Mouse (Mus musculus) cortical plate, adult 2 months (tissue): ENCODE results near the gene Kcnt1. TPM values are rescaled to one million over a fixed set of nuclear protein-coding genes. Genes with fewer than 3 reads are reported as not detected.

Experiments used
- H3K27ac ChIP-seq: fragments of 200-500 bp; 2 replicates; pipeline ENCODE4 v1.5.1; 2012; ENCODE audit warnings: low read length, control low read depth, inconsistent platforms; ENCODE audit not compliant: insufficient read depth
- H3K4me1 ChIP-seq: fragments of 200-500 bp; 2 replicates; pipeline ENCODE4 v1.6.1; 2011; ENCODE audit warnings: low read length; ENCODE audit not compliant: control insufficient read depth, insufficient read depth
- H3K4me3 ChIP-seq: fragments of 200-500 bp; 2 replicates; pipeline ENCODE4 v1.5.1; 2011; ENCODE audit warnings: mild to moderate bottlenecking, low read length, control low read depth; ENCODE audit not compliant: insufficient read depth
- CTCF ChIP-seq: fragments of 200-500 bp; IDR thresholded peaks from 2 replicates; pipeline ENCODE4 v1.5.1; 2011; ENCODE audit warnings: mild to moderate bottlenecking, control low read depth, low read length; ENCODE audit not compliant: insufficient read depth; ENCODE audit errors: extremely low read depth
- POLR2A ChIP-seq: fragments of 200-500 bp; IDR thresholded peaks from 2 replicates; pipeline ENCODE4 v1.6.1; 2011; ENCODE audit warnings: mild to moderate bottlenecking, low read length, control low read depth; ENCODE audit not compliant: insufficient read depth; ENCODE audit errors: extremely low read depth
- polyA plus RNA-seq: library from polyadenylated mRNA; depleted of rRNA; stranded (reverse); fragments of >200 nt; gene quantifications from 2 replicates; pipeline ENCODE4 v1.2.3, GENCODE M21; 2012; rRNA removed

Kcnt1 gene
- polyA plus RNA-seq, 1 experiment: 191 TPM

DNA sequence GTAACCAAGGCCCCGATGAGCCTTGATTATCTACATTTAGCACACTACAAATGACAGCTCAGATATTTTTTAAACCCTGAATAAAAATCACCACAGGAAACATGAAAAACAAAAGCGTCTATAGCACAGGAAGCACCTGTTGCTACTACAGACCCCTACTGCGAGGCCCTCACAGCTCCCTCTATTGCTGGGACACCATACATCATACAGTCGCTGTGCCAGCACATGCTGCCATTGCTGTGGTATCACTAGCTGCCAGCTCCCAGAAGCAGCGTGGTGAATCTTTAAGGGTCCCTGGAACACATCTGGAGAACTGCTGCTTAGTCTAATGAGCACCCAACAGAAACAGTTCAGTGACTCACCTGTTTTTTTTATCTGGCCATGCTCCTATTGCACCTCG is 77.0 kb downstream of the Kcnt1 start:
- no peak for TF ChIP-seq POLR2A
- no peak for TF ChIP-seq CTCF
- Histone ChIP-seq H3K4me1 (peaks cover 3% of the 10 kb centered on the region; the same call in 1 of the 2 replicates), H3K27ac (no peak overlapping the region), H3K4me3 (no peak overlapping the region)

DNA sequence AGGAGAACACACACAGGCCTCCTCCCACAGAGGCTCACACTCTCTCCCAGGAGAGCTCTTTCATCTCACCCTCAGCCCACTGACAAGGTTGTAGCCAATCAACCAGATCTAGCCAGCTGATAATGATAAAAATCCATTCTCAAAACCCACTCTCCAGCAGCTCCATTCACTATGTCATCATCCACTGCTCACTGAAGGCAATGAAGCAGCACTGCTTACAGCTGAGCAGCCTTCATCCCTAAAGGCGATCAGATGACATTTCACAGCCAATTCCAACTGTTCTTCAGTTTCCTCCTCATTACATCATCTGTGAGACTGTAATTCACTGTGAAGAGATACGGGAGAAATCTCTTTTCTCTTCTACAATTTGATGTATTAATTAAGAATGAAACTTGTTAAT is 80.3 kb downstream of the Kcnt1 start:
- no peak overlapping the region for H3K27ac ChIP-seq
- TF ChIP-seq POLR2A: no peak
- TF ChIP-seq CTCF: no peak
- peaks cover 3% of the 10 kb centered on the region; the same call in 1 of the 2 replicates for H3K4me1 ChIP-seq

DNA sequence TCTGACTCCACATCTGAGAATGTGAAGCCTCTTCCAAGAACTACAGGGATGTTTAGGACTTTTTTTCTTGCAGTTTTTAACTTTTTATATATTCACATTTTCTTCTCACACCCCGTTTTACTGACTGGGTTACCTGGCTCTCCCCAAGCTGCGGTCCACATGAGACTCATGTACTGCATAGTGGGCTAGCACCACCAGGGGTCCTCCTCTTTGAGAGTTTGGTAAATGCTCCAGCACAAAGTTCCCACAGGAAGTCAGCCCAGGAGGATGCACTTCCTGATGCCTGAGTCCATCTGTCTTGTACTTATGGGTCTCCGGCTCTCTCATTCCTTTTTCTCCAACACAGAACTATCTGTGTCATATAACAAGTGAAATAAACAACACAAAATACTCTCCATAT is 84.4 kb downstream of the Kcnt1 start:
- Histone ChIP-seq H3K4me1 (peaks cover 3% of the 10 kb centered on the region; the same call in 1 of the 2 replicates), H3K4me3 (no peak overlapping the region), H3K27ac (no peak overlapping the region)
- TF ChIP-seq CTCF (no peak), POLR2A (no peak)

More for the DNA sequence above, 80.3 kb downstream of the Kcnt1 start:
- H3K4me3 ChIP-seq: no peak overlapping the region

DNA sequence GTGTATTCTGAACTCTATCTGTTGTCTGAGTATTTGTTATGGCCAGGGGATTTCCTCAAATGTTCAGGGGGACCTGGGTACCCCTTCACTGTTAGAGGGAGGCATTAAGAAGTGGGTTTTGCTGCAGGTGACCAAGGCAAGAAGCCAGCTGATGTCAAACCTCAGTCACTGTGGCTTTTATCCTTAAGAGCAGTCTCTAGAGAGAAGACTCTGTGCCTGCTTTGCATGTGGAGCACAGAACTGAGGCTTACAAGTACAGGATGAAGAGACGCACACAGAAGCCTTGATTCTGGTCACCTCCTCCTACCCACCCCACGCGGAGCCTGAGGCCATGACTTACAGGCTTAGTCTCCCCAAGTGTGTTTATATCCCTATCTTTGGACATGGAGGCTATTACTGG is 85.8 kb downstream of the Kcnt1 start:
- no peak overlapping the region for H3K27ac ChIP-seq

More for the DNA sequence above, 85.8 kb downstream of the Kcnt1 start:
- Histone ChIP-seq H3K4me1 (no peaks in the 10 kb centered on the region), H3K4me3 (no peak overlapping the region)
- TF ChIP-seq CTCF (no peak), POLR2A (no peak)

Other genes starting within 250 kb of the Kcnt1 start
- gene Ccdc183, start 246.1 kb upstream of the Kcnt1 start, polyA plus RNA-seq: 0.02 TPM in 1 of 2 replicates, not detected in the other
- gene Tmem141, start 241.7 kb upstream of the Kcnt1 start, polyA plus RNA-seq: 73.9 and 82.8 TPM in 2 replicates
- 0.30 and 0.33 TPM in 2 replicates for gene Fcna, start 235.7 kb upstream of the Kcnt1 start, polyA plus RNA-seq
- gene Lcn8, start 210.6 kb upstream of the Kcnt1 start, polyA plus RNA-seq: not detected in 2 replicates
- gene Lcn5, start 205.8 kb upstream of the Kcnt1 start, polyA plus RNA-seq: not detected in 2 replicates
- not detected in 2 replicates for gene Lcn6, start 186.9 kb upstream of the Kcnt1 start, polyA plus RNA-seq
- gene Lcn10, start 181.0 kb upstream of the Kcnt1 start, polyA plus RNA-seq: not detected in 2 replicates
- not detected in 2 replicates for gene Obp2a, start 163.7 kb upstream of the Kcnt1 start, polyA plus RNA-seq
- 99.6 and 101 TPM in 2 replicates for gene Bmyc, start 157.0 kb upstream of the Kcnt1 start, polyA plus RNA-seq
- 0.15 TPM in 1 of 2 replicates, not detected in the other for gene Obp2b, start 126.7 kb upstream of the Kcnt1 start, polyA plus RNA-seq
- gene Lcn3, start 98.2 kb upstream of the Kcnt1 start, polyA plus RNA-seq: not detected in 2 replicates
- gene Lcn11, start 86.7 kb upstream of the Kcnt1 start, polyA plus RNA-seq: not detected in 2 replicates
- not detected in 2 replicates for gene Gm13539, start 81.5 kb upstream of the Kcnt1 start, polyA plus RNA-seq
- gene Glt6d1, start 47.9 kb upstream of the Kcnt1 start, polyA plus RNA-seq: not detected in 2 replicates
- gene Lcn9, start 40.6 kb upstream of the Kcnt1 start, polyA plus RNA-seq: not detected in 2 replicates
- 0.08 TPM in 1 of 2 replicates, not detected in the other for gene Sohlh1, start 16.5 kb upstream of the Kcnt1 start, polyA plus RNA-seq
- gene Camsap1, start 119.5 kb downstream of the Kcnt1 start, polyA plus RNA-seq: 31.6 and 32.4 TPM in 2 replicates
- 70.3 and 76.6 TPM in 2 replicates for gene Ubac1, start 158.0 kb downstream of the Kcnt1 start, polyA plus RNA-seq